Mouse (Mus musculus) frontal cortex, postnatal 10 days (tissue): ENCODE measurements around the gene Ces2e.
"Not testable (repeated sequence)": the region's sequence is repeated elsewhere in the genome, so short reads cannot be mapped to it uniquely, and the experiment has no call there.

ENCODE experiments used
- DNase-seq, 2 experiments: peaks; one replicate each; pipeline ENCODE4 v3.0.0; 2022; ENCODE audit warnings: low spot score in 2 of 2, mixed read lengths in 1 of 2

The Ces2e gene

GRCm38 (mm10) chr8:104925972-104926596, at the start of gene Ces2e:
Gene Ces2e, plus strand, starts transcription at chr8:104926260.
- DNase-seq: no peak

GRCm38 (mm10) chr8:104886223-104886926, 39.7 kb upstream of the Ces2e start:
- not testable (repeated sequence) for DNase-seq

GRCm38 (mm10) chr8:104901746-104902145, 24.3 kb upstream of the Ces2e start:
- DNase-seq: no peak

GRCm38 (mm10) chr8:104907111-104907510, 18.9 kb upstream of the Ces2e start:
- no peak for DNase-seq

GRCm38 (mm10) chr8:104909021-104909420, 17.0 kb upstream of the Ces2e start:
- DNase-seq: not testable (repeated sequence)

GRCm38 (mm10) chr8:104909651-104910050, 16.4 kb upstream of the Ces2e start:
- DNase-seq: not testable (repeated sequence)

- DNase-seq: no peak
These were observed 1.2 kb downstream of the Ces2e start for GRCm38 (mm10) chr8:104927301-104927700.

- DNase-seq: no peak
These were observed 18.6 kb downstream of the Ces2e start for GRCm38 (mm10) chr8:104944665-104945064.

- DNase-seq: no peak
These were observed 21.0 kb downstream of the Ces2e start, which contains the start of gene Ces2f for GRCm38 (mm10) chr8:104947056-104947455. Gene Ces2f, plus strand, starts transcription at chr8:104947356.

- DNase-seq: no peak
These were observed 23.0 kb downstream of the Ces2e start for GRCm38 (mm10) chr8:104949031-104949430.

- no peak for DNase-seq
These were observed 35.5 kb downstream of the Ces2e start, which contains the start of gene Ces2g for GRCm38 (mm10) chr8:104961537-104961961. Gene Ces2g, plus strand, starts transcription at chr8:104961718.

- DNase-seq: no peak
These were observed 36.3 kb downstream of the Ces2e start for GRCm38 (mm10) chr8:104962229-104962901.

- no peak for DNase-seq
These were observed 37.4 kb downstream of the Ces2e start for GRCm38 (mm10) chr8:104963375-104963894.

GRCm38 (mm10) chr8:104984126-104984525, 58.1 kb downstream of the Ces2e start:
- DNase-seq: no peak
